Comparison of ENCODE assay signal across 8 mouse cellular contexts in genomic region chr17:35556812-35557211, GRCm38 (mm10). TPM values are rescaled to one million over a fixed set of nuclear protein-coding genes. Genes with fewer than 3 reads are reported as not detected.
DNase-seq lines count a peak whose midpoint lies in the region; TF ChIP-seq lines count a peak whose summit lies in the region.
"Had no signal": no experiment of that assay in that cellular context is flagged by ENCODE, and none has a peak within 500 bp of the region (broad histone marks: within the 10 kb centered on the region; RNA-seq: fewer than 3 reads in every experiment).

No protein-coding gene starts in this region.

- DNase-seq in left cerebral cortex, adult 18-20 months (ENCODE audit: low spot score in 2 of 2) = peak; percentile 35 to 50
- DNase-seq in left cerebral cortex, adult 11 months (ENCODE audit: low spot score) = no peak
- DNase-seq in R1 (ENCODE audit: low read depth, low spot score) = peak; percentile 85
- peak; percentile 81 for DNase-seq in induced T-regulatory cell, adult 2 months (ENCODE audit: low read depth)
- peak; percentile 64 for DNase-seq in lung, postnatal 14 days
- DNase-seq in thymus, postnatal 4 days = peak; percentile 78

- H3K36me3 ChIP-seq in E14TG2a.4 (ENCODE audit: insufficient read depth, low read length) = peaks cover 17% of the 10 kb centered on the region; the same call in 1 of the 2 replicates
- H3K36me3 ChIP-seq: neural tube, embryonic 13.5 days had no signal

- H3K9me3 ChIP-seq in E14TG2a.4 (ENCODE audit: low read length) = no peaks in the 10 kb centered on the region
- H3K9me3 ChIP-seq: neural tube, embryonic 13.5 days had no signal

- H3K4me3 ChIP-seq in E14TG2a.4 (replicated peaks; ENCODE audit: low read length) = no peak overlapping the region
- H3K4me3 ChIP-seq: neural tube, embryonic 13.5 days had no signal

- H3K27me3 ChIP-seq in E14TG2a.4 (ENCODE audit: insufficient read depth, low read length) = no peaks in the 10 kb centered on the region
- H3K27me3 ChIP-seq: neural tube, embryonic 13.5 days had no signal

- peak; percentile 99 for TF ChIP-seq CTCF in E14TG2a.4 (conservative IDR thresholded peaks at IDR 0.05; ENCODE audit: low read length)

- H3K4me1 ChIP-seq in E14TG2a.4 (replicated peaks; ENCODE audit: low read depth, low read length) = peaks cover 49% of the 10 kb centered on the region

RNA-seq across cellular contexts. Expression of gene Cdsn, which starts 4.9 kb away (rescaled TPM):
- total RNA-seq in left cerebral cortex, adult 18-20 months (2021) = 1 to 10 TPM in 1 of 2 experiments, under 1 TPM in 1; 1.00 to 1.7 TPM

RNA-seq across cellular contexts. Expression of gene 2300002M23Rik, which starts 10.4 kb away (rescaled TPM):
- not detected for total RNA-seq in left cerebral cortex, adult 18-20 months (2021)

RNA-seq across cellular contexts. Expression of gene Psors1c2, which starts 23.8 kb away (rescaled TPM):
- under 1 TPM; 0.44 to 0.84 TPM for total RNA-seq in left cerebral cortex, adult 18-20 months (2021)

RNA-seq across cellular contexts. Expression of gene Cchcr1, which starts 39.9 kb away (rescaled TPM):
- total RNA-seq in left cerebral cortex, adult 18-20 months (2021) = 10 to 100 TPM; 14.2 to 16.2 TPM

RNA-seq across cellular contexts. Expression of gene Tcf19, which starts 40.2 kb away (rescaled TPM):
- total RNA-seq in left cerebral cortex, adult 18-20 months (2021) = 10 to 100 TPM; 10.1 to 13.7 TPM
